8 mouse cellular contexts compared by ENCODE assay signal in genomic region chr12:108244778-108245177, GRCm38 (mm10). TPM values are rescaled to one million over a fixed set of nuclear protein-coding genes. Genes with fewer than 3 reads are reported as not detected.
DNase-seq lines count a peak whose midpoint lies in the region; ATAC-seq and TF ChIP-seq lines count a peak whose summit lies in the region.

No protein-coding gene starts in this region.

- H3K4me2 ChIP-seq in hindbrain, embryonic 13.5 days, result peak overlapping the region; percentile 21; the same call in 1 of the 2 replicates
- 0 out of 2 replicates have a peak overlapping the region, but pooled peaks have one; percentile 3 for H3K4me2 ChIP-seq in midbrain, embryonic 16.5 days (ENCODE audit: low read length)

- no peak for TF ChIP-seq POLR2A in brain, embryonic 14.5 days (IDR thresholded peaks at IDR 0.05; ENCODE audit: borderline replicate concordance, extremely low read depth, insufficient read depth, insufficient read length, poor library complexity, severe bottlenecking)

- TF ChIP-seq CTCF in brain, embryonic 14.5 days (IDR thresholded peaks at IDR 0.05; ENCODE audit: borderline replicate concordance, extremely low read depth, insufficient read depth, insufficient read length), result no peak

- H3K4me3 ChIP-seq in hindbrain, embryonic 13.5 days, result no peak overlapping the region
- no peak overlapping the region for H3K4me3 ChIP-seq in midbrain, embryonic 16.5 days (ENCODE audit: low read depth, low read length)

- H3K9me3 ChIP-seq in hindbrain, embryonic 13.5 days, result no peaks in the 10 kb centered on the region
- H3K9me3 ChIP-seq in midbrain, embryonic 16.5 days (replicated peaks; ENCODE audit: control insufficient read depth, low read length, poor library complexity, severe bottlenecking), result no peaks in the 10 kb centered on the region

- H3K27me3 ChIP-seq in hindbrain, embryonic 13.5 days, result no peaks in the 10 kb centered on the region
- no peaks in the 10 kb centered on the region for H3K27me3 ChIP-seq in midbrain, embryonic 16.5 days (ENCODE audit: control insufficient read depth, insufficient read depth, low read depth, low read length)

- DNase-seq in 3T3-L1 (ENCODE audit: low read depth, low spot score) (peak; percentile 69), liver (peak; percentile 69)
- DNase-seq in brain, embryonic 14.5 days (ENCODE audit: low read depth), result peak; percentile 84
- DNase-seq in gastrocnemius, adult 18-20 months (ENCODE audit: low spot score), result peak; percentile 85
- DNase-seq in thymus, postnatal 4 days, result no peak
- no peak for DNase-seq in spleen, postnatal 14 days (ENCODE audit: low spot score in 2 of 2)

- H3K36me3 ChIP-seq in hindbrain, embryonic 13.5 days, result no peaks in the 10 kb centered on the region
- H3K36me3 ChIP-seq in midbrain, embryonic 16.5 days (ENCODE audit: control insufficient read depth, insufficient read depth, low read length), result no peaks in the 10 kb centered on the region

- WGBS in hindbrain, embryonic 13.5 days, result 3% methylated on average over 8 of the region's 8 CpGs
- 7% methylated on average over 8 of the region's 8 CpGs for WGBS in midbrain, embryonic 16.5 days

- no peak for ATAC-seq in hindbrain, embryonic 13.5 days (ENCODE audit: low FRiP score)
- ATAC-seq in midbrain, embryonic 16.5 days, result no peak

- peak overlapping the region; percentile 81 for H3K27ac ChIP-seq in hindbrain, embryonic 13.5 days
- peak overlapping the region; percentile 60 for H3K27ac ChIP-seq in midbrain, embryonic 16.5 days (ENCODE audit: low read length)

- peaks cover 90% of the 10 kb centered on the region for H3K4me1 ChIP-seq in hindbrain, embryonic 13.5 days (replicated peaks)
- H3K4me1 ChIP-seq in midbrain, embryonic 16.5 days (ENCODE audit: control insufficient read depth, insufficient read depth, low read length), result peaks cover 55% of the 10 kb centered on the region

- peak overlapping the region; percentile 60 for H3K9ac ChIP-seq in hindbrain, embryonic 13.5 days
- H3K9ac ChIP-seq in midbrain, embryonic 16.5 days (ENCODE audit: low read depth, low read length), result no peak overlapping the region

RNA-seq across cellular contexts. Expression of gene Ccdc85c, which starts 30.4 kb away (rescaled TPM):
- polyA plus RNA-seq in brain, embryonic 14.5 days (2012; rRNA removed), result 34.0 and 48.9 TPM in 2 replicates
- total RNA-seq in gastrocnemius, adult 18-20 months (2021), result 10 to 100 TPM; 39.4 to 42.6 TPM
- polyA plus RNA-seq in hindbrain, embryonic 13.5 days (2015; fragmentation: Nextera tagmentation; extraction: Ambion mirVana), result 17.3 and 17.7 TPM in 2 replicates
- polyA plus RNA-seq in midbrain, embryonic 16.5 days (2015; fragmentation: Nextera tagmentation; extraction: Ambion mirVana), result 13.2 and 13.5 TPM in 2 replicates

Comparison
In these comparisons a context has a peak if more than half of its experiments do, and no peak if none do; other contexts are left out.
1. DNase-seq: peak in 3T3-L1 (single experiment), brain, embryonic 14.5 days (single experiment), gastrocnemius, adult 18-20 months (single experiment) and liver (single experiment); none in thymus, postnatal 4 days (single experiment) and spleen, postnatal 14 days (0 of 2).